Mouse (Mus musculus): ENCODE data around the gene Mad1l1.

The Mad1l1 gene

DNA sequence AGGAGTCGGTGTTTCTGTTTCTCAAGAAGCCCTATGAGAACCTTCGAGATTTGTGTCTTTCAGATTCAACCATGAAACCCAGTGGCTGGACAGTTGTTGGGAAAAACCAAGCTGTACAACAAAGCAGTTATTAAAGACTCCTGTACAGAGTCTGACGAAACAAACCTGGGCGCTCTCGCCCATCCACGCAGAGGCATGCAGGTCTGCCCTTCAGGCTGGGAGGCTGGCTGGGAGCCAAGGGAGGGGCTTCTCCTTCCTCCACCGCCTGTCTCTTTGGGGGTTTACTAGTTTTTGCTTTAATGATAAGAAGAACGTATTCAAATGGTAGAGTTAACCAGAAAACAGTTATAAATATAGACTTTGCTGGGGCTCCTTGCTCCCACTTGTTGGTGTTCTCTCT is 314.5 kb downstream of the Mad1l1 start:
- no peak for DNase-seq (ENCODE audit: low spot score)

DNA sequence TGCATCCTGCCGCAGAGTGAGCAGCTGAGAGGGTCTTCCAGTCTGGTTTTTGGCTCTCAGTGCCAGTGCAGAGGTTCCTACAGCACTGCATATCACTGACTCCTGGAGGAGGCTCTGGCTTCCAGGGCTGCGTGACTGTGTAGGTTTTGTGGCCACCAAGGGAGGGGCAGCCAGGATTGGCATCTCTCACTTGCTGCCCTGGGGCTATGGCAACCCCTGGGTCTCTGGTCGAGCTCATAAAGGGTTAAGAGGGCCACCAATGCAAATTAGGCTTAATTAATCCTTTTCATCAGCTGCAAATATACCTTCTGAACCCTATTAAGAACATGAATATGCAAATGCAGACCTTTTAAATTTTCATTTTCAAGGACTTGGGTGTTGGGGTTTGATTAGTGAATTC is 318.8 kb downstream of the Mad1l1 start:
- DNase-seq (ENCODE audit: low spot score): no peak

DNA sequence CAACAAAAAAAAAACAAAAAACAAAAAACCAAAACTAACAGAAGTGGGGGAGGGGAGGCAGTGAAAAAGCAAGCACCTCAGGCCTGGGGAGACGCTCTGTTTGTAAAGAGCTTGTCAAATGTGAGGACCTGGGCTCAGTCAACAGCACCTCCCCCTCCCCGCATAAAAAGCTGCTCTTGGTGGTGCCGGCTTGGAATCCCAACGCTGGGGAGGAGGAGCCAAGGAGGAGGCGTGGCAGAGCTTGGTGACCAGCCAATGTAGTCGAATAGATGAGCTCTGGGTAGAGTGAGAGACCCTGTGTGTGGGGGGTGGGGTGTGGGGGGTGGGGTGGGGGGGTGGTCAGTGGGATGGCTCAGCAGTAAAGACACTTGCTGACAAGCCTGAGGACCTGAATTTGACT is 322.4 kb downstream of the Mad1l1 start:
- no peak for DNase-seq (ENCODE audit: low spot score)

DNA sequence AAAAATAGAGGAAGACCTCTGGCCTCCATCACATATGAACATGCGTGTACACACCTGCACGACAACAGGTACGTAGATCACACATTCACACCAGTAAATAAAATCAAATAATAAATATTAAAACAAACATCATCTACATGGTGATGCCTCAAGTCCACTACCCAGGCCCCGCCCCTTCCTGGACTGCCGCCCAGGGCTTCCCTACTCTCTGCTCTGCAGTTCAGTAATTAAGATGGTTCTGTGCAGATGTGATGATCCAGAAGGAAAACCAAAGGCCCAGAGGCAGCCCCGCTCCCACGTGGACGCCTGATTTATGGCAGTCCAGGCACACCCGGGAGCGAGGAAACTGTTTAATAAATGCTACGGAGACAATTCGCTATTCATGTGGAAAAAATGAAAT is 323.0 kb downstream of the Mad1l1 start:
- DNase-seq (ENCODE audit: low spot score): peak; percentile 23

DNA sequence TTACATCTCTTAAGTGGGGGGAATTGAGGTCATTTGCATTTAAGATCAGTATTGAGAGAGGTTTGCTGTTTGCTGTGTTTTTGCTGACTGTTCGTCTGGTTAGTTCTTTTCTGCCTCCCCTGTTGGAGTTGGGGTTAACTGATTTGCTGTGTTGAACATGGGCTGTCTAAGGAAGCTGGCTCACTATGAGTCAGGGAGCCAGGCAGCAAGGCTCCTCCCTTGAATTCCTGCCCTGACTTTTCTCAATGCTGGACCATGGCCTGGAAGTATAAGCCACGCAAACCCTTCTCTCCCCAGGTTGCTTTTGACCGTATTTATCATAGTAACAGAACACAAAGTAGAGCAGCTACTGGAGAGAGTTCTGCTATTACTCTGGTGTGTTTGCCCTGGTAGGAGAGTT is 329.8 kb downstream of the Mad1l1 start:
- DNase-seq (ENCODE audit: low spot score): no peak

DNA sequence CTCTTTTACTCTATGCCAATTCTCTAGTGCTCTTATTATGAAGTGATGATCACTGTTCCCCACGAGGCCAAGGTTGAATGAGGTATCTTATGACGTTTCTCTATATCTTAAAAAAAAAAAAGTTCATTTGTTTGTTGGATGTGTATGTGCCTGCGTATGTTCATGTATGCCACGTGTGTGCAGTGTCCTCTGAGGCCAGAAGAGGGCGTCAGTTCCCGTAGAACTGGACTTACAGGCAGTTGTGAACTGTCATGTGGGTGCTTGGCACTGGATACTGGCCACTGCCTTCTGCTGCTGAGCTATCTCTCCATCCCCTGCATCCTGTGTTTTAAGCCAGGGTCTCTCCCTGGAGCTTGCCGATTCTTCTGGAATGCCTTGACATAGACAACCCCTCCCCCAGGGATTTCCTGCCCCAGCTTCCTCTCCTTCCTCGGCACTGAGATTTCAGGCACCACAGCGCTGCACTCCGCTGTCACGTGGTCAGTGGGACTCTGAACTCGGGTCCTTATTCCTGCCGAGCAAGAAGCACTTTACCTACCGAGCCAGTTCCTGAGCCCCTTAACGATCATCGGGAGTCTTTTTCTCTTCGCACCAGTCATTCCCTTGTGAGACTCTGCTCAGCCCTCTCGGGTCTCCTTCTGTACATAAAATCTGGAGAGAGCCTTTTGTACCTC is 336.1 kb downstream of the Mad1l1 start:
- no peak for DNase-seq (ENCODE audit: low spot score)

DNA sequence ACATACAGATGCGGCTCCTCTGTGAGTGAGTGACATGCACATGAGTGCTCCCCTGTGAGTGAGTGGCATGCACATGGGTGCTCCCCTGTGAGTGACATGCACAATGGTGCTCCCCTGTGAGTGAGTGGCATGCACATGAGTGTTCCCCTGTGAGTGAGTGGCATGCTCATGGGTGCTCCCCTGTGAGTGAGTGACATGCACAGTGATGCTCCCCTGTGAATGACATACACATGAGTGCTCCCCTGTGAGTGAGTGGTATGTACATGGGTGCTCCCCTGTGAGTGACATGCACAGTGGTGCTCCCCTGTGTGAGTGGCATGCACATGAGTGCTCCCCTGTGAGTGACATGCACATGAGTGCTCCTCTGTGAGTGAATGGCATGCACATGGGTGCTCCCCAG is 339.4 kb downstream of the Mad1l1 start:
- no peak for DNase-seq (ENCODE audit: low spot score)

DNA sequence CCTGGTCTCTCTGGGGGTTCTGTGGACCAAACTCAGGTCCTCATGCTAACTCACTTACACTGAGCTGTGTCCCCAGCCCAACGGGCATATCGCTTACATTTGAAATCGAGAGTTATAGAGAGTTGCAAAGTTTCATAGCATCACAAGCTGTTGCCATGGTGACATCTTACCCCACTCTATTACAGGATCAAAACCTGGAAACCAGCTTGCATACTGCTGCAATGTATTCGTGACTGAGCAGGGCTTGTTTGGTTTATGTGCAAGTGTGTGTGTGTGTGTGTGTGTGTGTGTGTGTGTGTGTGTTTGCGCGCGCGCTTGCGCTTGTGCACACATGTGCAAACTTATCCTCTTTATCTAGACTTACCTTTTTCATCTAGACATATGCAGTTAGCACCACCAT is 342.0 kb downstream of the Mad1l1 start:
- no peak for DNase-seq (ENCODE audit: low spot score)

DNA sequence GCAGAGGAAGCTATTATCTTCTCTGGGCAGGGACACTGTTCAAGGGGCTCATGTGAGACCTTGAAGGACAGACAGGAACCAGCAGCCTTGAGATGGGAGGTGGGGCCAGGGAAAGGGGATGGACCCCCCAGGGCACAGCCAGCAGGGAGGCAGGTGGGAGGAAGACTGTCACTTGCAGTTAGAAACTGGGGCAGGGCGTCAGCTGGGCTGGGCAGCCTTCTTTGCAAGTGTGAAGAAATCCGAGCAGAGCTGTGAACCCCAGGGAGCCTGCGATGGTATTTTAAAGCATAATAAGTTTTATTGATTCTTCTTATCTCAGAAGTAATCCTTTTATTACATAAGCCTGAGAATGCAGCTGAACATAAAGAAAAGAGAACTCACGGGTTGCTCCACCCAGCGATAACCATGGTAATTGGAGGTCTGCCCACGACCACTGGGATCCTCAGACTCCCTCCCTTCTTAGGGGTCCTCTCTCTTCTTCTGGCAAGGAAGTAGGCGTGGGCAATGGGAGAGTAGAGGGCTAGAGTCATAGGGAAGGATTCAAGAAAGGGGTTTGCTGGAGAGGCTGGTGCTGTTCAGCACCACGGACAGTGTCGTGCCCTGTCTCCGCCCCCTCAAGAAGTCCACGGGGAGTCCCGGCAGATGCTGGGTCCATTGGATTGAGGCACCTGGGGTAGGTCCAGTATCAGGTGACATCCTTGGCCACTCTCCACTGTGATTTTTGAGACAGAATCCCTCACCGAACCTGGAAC is 342.7 kb downstream of the Mad1l1 start:
- DNase-seq (ENCODE audit: low spot score): peak; percentile 18

DNA sequence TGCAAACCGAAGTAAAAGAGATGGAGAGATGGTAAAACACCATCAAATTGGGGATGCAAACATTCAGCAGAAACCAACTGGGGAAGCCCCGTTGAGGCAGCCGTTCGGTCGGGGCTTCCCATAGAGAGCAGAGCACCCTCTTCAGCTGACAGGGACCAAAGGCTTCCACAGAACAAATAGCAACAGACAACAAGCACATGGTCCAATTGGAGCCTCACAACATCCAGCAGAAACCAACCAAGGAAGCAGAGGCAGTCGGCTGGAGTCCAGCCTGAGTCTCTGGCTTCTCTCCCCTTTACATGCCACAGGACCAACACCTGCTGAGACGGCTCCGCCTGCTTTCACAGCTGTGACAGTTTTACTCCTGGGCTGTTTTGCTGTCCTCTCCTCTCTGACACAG is 343.9 kb downstream of the Mad1l1 start:
- no peak for DNase-seq (ENCODE audit: low spot score)

DNA sequence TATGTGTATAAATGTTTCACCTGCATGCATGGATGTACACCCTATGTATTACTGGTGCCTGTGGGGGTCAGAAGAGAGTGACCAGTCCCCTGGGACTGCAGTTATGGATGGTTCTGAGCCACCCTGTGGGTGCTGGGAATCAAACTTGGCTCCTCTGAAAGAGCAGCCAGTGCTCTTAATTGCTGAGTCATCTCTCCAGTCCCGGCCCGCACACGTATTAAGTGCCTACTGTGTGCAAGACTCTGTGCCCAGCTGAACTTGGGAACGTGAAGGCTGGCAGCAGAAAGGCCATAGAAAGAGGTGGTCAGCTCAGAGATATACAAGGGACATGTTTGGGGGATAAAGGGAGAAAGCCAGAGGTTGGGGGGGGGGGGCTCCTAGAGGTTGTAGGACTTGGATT is 344.8 kb downstream of the Mad1l1 start:
- no peak for DNase-seq (ENCODE audit: low spot score)

DNA sequence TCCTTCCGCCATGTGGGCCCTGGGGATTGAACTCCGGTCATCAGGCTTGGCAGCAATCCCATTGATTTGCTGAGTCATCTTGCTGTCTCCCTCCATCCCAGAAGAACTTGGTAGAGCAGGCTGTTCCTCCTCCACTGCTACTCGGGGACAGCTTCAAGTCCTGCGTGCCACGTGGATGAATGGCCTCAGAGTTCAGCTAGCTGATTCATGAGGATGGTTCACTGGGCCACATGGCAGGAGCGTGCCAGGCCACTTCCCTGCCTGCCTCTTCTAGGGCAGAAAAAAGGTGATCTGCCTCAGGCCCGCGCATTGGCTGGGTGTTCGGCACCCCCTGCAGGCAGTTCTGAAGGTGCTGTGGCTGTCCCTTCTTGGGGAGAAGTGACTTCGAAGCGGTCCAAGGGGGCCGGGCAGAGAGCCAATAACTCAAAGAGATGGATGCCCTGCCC is 351.1 kb downstream of the Mad1l1 start:
- DNase-seq (ENCODE audit: low spot score): no peak

DNA sequence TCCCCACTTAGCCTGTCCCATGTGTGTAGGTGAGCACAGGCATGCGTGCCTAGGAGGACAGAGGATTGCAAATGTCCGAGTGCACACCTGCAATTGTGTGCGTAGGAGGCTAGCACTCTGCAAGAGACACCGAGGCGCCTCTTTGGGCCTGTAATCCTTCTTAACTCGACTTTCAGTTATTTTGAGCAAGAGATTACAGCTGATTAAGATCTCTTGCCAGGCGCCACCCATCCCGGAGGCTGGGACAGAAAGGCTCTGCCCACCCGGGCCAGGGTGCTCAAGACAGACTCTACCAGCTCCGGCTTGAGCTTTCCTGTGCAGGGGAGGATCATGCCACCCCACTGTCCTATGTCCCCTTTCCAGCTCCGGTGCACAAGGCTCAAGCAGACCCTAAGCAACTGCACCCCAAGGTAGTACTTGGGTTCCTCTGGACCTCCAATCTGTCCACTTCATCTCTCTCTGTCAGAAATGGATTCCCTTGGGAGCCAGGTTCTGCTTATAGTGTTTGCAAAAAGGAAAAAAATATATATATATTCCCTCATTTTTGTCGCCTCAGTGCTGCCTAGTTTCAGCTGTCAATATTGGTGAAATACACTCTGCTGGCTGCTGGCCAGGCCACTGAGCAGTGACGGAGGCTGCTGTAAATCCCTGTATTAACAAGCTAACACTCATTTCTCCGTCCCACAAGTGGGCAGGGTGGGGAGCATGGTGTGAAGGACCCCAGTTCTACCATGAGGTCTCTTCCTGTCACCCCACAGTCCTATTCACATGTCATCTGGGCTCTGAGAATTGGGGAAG is 352.0 kb downstream of the Mad1l1 start:
- no peak for DNase-seq (ENCODE audit: low spot score)

DNA sequence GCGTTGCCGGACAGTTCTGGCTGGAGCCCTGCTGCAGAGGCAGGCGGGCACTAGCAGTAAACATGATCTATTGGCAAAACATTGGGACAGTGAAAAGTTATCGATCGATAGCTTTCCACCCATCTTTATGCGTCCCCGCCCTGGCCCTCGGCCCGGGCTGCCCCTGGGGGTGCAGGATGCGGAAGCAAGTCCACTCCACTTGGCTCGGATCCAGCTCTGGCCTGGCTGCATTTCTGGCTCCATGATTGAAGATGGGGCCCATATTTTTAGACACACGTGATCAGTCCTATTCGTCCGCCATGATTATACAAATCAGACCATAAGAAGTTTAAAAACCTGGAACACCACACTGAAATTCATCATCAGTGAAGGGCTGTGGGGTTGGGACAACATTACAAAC is 355.8 kb downstream of the Mad1l1 start:
- no peak for DNase-seq (ENCODE audit: low spot score)

DNA sequence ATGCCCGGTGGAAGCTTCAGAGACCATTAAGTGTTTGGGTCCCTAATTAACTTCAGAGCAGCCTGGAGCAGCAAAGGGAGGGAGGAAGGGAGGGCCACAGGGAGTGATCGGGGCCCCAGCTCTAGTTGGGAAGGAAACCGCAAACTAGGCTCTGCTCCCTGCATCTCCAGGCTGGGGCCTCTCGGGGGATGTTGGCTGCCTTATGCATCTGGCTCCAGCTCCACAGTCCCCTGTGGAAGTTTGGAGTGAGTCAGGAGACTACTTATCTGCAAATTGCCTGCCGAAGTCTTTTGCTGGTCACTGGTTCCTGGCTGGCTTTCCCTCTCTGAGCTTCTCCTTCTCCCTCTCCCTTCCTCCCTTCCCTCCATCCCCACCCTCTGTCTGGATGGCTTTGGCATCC is 357.0 kb downstream of the Mad1l1 start:
- DNase-seq (ENCODE audit: low spot score): no peak

DNA sequence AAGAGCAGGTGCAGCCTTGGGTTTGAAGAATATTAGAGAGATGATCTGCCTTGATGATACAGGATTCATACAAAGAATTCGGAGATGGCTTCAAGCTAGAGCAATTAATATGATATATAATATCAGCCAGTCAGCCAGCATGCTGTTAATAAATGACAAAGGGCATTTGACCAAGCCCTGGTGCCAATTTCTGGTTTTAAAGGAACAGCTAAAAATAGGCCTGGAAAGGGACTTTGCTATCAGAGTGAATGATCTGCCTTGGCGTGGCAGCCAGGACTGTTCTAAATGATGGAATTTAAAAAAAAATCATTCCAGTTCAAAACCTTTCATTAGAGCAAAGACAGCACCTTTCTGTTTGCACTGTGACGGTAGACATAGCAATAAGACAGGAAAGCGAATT is 361.6 kb downstream of the Mad1l1 start:
- DNase-seq (ENCODE audit: low spot score): no peak

All from ovary, postnatal 14 days (tissue).